ENCODE assay signal across 7 mouse cellular contexts in genomic region chr19:5016221-5016742, GRCm38 (mm10). TPM values are rescaled to one million over a fixed set of nuclear protein-coding genes. Genes with fewer than 3 reads are reported as not detected.
A peak's percentile ranks its signal among the peaks of the same experiment; 100 is the strongest.
DNase-seq lines count a peak whose midpoint lies in the region; ATAC-seq lines count a peak whose summit lies in the region.

No protein-coding gene starts in this region.

- ATAC-seq in forebrain, embryonic 16.5 days: 0 out of 2 replicates have a peak, but pooled peaks have one; percentile 38
- peak; percentile 51; the same call in 1 of the 2 replicates for ATAC-seq in kidney, embryonic 14.5 days (ENCODE audit: low FRiP score, low TSS enrichment)
- 0 out of 2 replicates have a peak, but pooled peaks have one; percentile 6 for ATAC-seq in megakaryocyte progenitor cell, adult 5-6 weeks (replicated peaks; ENCODE audit: poor library complexity)

- H3K4me1 ChIP-seq in forebrain, embryonic 16.5 days (replicated peaks; ENCODE audit: control insufficient read depth, insufficient read depth, low read length): peaks cover 5% of the 10 kb centered on the region; the same call in 1 of the 2 replicates
- H3K4me1 ChIP-seq in kidney, embryonic 14.5 days (ENCODE audit: control insufficient read depth, insufficient read depth, low read length): peaks cover 8% of the 10 kb centered on the region; the same call in 1 of the 2 replicates

- peak; percentile 88 for DNase-seq in ZHBTc4 (ENCODE audit: low read depth, low spot score)
- no peak for DNase-seq in spleen, postnatal 4 days (ENCODE audit: low spot score in 2 of 2)
- DNase-seq in gastrocnemius, postnatal 25 days: no peak
- DNase-seq in gastrocnemius, adult 8-10 months (ENCODE audit: low spot score in 2 of 2): no peak

- H3K9ac ChIP-seq in forebrain, embryonic 16.5 days (replicated peaks; ENCODE audit: low read depth, low read length): no peak overlapping the region
- 0 out of 2 replicates have a peak overlapping the region, but pooled peaks have one; percentile 24 for H3K9ac ChIP-seq in kidney, embryonic 14.5 days (ENCODE audit: low read depth, low read length)

- H3K4me2 ChIP-seq in forebrain, embryonic 16.5 days (ENCODE audit: low read length): no peak overlapping the region
- H3K4me2 ChIP-seq in kidney, embryonic 14.5 days (replicated peaks; ENCODE audit: low read depth, low read length): 0 out of 2 replicates have a peak overlapping the region, but pooled peaks have one; percentile 4

- H3K9me3 ChIP-seq in forebrain, embryonic 16.5 days (ENCODE audit: control insufficient read depth, low read length): no peaks in the 10 kb centered on the region
- no peaks in the 10 kb centered on the region for H3K9me3 ChIP-seq in kidney, embryonic 14.5 days (ENCODE audit: control insufficient read depth, low read length)

- H3K4me3 ChIP-seq in forebrain, embryonic 16.5 days (replicated peaks; ENCODE audit: low read length): no peak overlapping the region
- H3K4me3 ChIP-seq in kidney, embryonic 14.5 days (ENCODE audit: low read length): no peak overlapping the region

- 31% methylated on average over 10 of the region's 10 CpGs for WGBS in forebrain, embryonic 16.5 days
- WGBS in kidney, embryonic 14.5 days: 32% methylated on average over 10 of the region's 10 CpGs

- no peaks in the 10 kb centered on the region for H3K27me3 ChIP-seq in forebrain, embryonic 16.5 days (replicated peaks; ENCODE audit: control insufficient read depth, insufficient read depth, low read length)
- H3K27me3 ChIP-seq in kidney, embryonic 14.5 days (ENCODE audit: control insufficient read depth, insufficient read depth, low read length): no peaks in the 10 kb centered on the region

- H3K27ac ChIP-seq in forebrain, embryonic 16.5 days (ENCODE audit: low read length): no peak overlapping the region
- H3K27ac ChIP-seq in kidney, embryonic 14.5 days (ENCODE audit: low read depth, low read length): peak overlapping the region; percentile 60; the same call in 1 of the 2 replicates

- H3K36me3 ChIP-seq in forebrain, embryonic 16.5 days (ENCODE audit: control insufficient read depth, insufficient read depth): no peaks in the 10 kb centered on the region
- H3K36me3 ChIP-seq in kidney, embryonic 14.5 days (ENCODE audit: control insufficient read depth, insufficient read depth, low read length): no peaks in the 10 kb centered on the region

RNA-seq across cellular contexts. Expression of gene Slc29a2, which starts 7.4 kb away (rescaled TPM):
- 11.2 and 13.4 TPM in 2 replicates for polyA plus RNA-seq in forebrain, embryonic 16.5 days (2015; fragmentation: Nextera tagmentation; extraction: Ambion mirVana)
- 3.5 and 7.9 TPM in 2 replicates for polyA plus RNA-seq in kidney, embryonic 14.5 days (2014; fragmentation: Nextera tagmentation; extraction: Ambion mirVana)
- 3.6 and 5.2 TPM in 2 replicates for total RNA-seq in megakaryocyte progenitor cell, adult 5-6 weeks (2015)
- 1.1 and 2.9 TPM in 2 replicates for total RNA-seq in megakaryocyte progenitor cell, adult 5-6 weeks (2017)
- total RNA-seq in gastrocnemius, postnatal 25 days (2021): 10 to 100 TPM in 1 of 2 experiments, 1 to 10 TPM in 1; 7.9 to 11.6 TPM
- total RNA-seq in gastrocnemius, adult 8-10 months (2022): 1 to 10 TPM; 4.0 to 6.1 (median 4.3) TPM

RNA-seq across cellular contexts. Expression of gene B4gat1, which starts 22.3 kb away (rescaled TPM):
- polyA plus RNA-seq in forebrain, embryonic 16.5 days (2015; fragmentation: Nextera tagmentation; extraction: Ambion mirVana): 58.2 and 62.5 TPM in 2 replicates
- polyA plus RNA-seq in kidney, embryonic 14.5 days (2014; fragmentation: Nextera tagmentation; extraction: Ambion mirVana): 35.7 and 44.8 TPM in 2 replicates
- total RNA-seq in megakaryocyte progenitor cell, adult 5-6 weeks (2015): 0.99 TPM in 1 of 2 replicates, not detected in the other
- total RNA-seq in megakaryocyte progenitor cell, adult 5-6 weeks (2017): 0.75 TPM in 1 of 2 replicates, not detected in the other
- 10 to 100 TPM; 17.9 to 20.1 TPM for total RNA-seq in gastrocnemius, postnatal 25 days (2021)
- 10 to 100 TPM; 16.0 to 23.1 (median 19.5) TPM for total RNA-seq in gastrocnemius, adult 8-10 months (2022)

RNA-seq across cellular contexts. Expression of gene AC124502.3, which starts 22.4 kb away (rescaled TPM):
- polyA plus RNA-seq in forebrain, embryonic 16.5 days (2015; fragmentation: Nextera tagmentation; extraction: Ambion mirVana): 2.1 and 2.9 TPM in 2 replicates
- 1.2 and 1.5 TPM in 2 replicates for polyA plus RNA-seq in kidney, embryonic 14.5 days (2014; fragmentation: Nextera tagmentation; extraction: Ambion mirVana)
- total RNA-seq in megakaryocyte progenitor cell, adult 5-6 weeks (2015): 6.1 and 6.4 TPM in 2 replicates
- 8.0 and 8.2 TPM in 2 replicates for total RNA-seq in megakaryocyte progenitor cell, adult 5-6 weeks (2017)
- total RNA-seq in gastrocnemius, postnatal 25 days (2021): 1 to 10 TPM in 1 of 2 experiments, under 1 TPM in 1; 0.26 to 1.4 TPM
- 1 to 10 TPM in 3 of 4 experiments, under 1 TPM in 1; 0.61 to 1.7 (median 1.4) TPM for total RNA-seq in gastrocnemius, adult 8-10 months (2022)

RNA-seq across cellular contexts. Expression of gene Brms1, which starts 24.9 kb away (rescaled TPM):
- polyA plus RNA-seq in forebrain, embryonic 16.5 days (2015; fragmentation: Nextera tagmentation; extraction: Ambion mirVana): 50.2 and 51.2 TPM in 2 replicates
- 43.3 and 57.5 TPM in 2 replicates for polyA plus RNA-seq in kidney, embryonic 14.5 days (2014; fragmentation: Nextera tagmentation; extraction: Ambion mirVana)
- 12.8 and 19.7 TPM in 2 replicates for total RNA-seq in megakaryocyte progenitor cell, adult 5-6 weeks (2015)
- 36.6 and 39.8 TPM in 2 replicates for total RNA-seq in megakaryocyte progenitor cell, adult 5-6 weeks (2017)
- 10 to 100 TPM; 11.6 to 12.6 TPM for total RNA-seq in gastrocnemius, postnatal 25 days (2021)
- total RNA-seq in gastrocnemius, adult 8-10 months (2022): 10 to 100 TPM; 14.8 to 17.6 (median 16.4) TPM

RNA-seq across cellular contexts. Expression of gene Npas4, which starts 26.2 kb away (rescaled TPM):
- 0.21 and 0.71 TPM in 2 replicates for polyA plus RNA-seq in forebrain, embryonic 16.5 days (2015; fragmentation: Nextera tagmentation; extraction: Ambion mirVana)
- not detected in 2 replicates for polyA plus RNA-seq in kidney, embryonic 14.5 days (2014; fragmentation: Nextera tagmentation; extraction: Ambion mirVana)
- not detected in 2 replicates for total RNA-seq in megakaryocyte progenitor cell, adult 5-6 weeks (2015)
- total RNA-seq in megakaryocyte progenitor cell, adult 5-6 weeks (2017): not detected in 2 replicates
- total RNA-seq in gastrocnemius, postnatal 25 days (2021): not detected
- total RNA-seq in gastrocnemius, adult 8-10 months (2022): under 1 TPM in 1 of 4 experiments, not detected in 3; 0.11 TPM

Comparison
In these comparisons a context has a peak if more than half of its experiments do, and no peak if none do; other contexts are left out.
1. RNA of gene B4gat1, which starts 22.3 kb away (total RNA-seq): 16.0 to 23.1 TPM in gastrocnemius, adult 8-10 months and 17.9 to 20.1 TPM in gastrocnemius, postnatal 25 days; 0.75 to 0.99 TPM in megakaryocyte progenitor cell, adult 5-6 weeks; every median in the first group is over 4 times any median in the second.
2. Peak in every context shown above with its lines, with median percentiles within 50 percentile points of each other: ATAC-seq.